Mouse (Mus musculus) ES-Bruce4 (cell line): Measurements from ENCODE around the gene Cfap57.
"Not testable (repeated sequence)": the region's sequence is repeated elsewhere in the genome, so short reads cannot be mapped to it uniquely, and the experiment has no call there.

ENCODE experiments used
- CTCF ChIP-seq: IDR thresholded peaks from one replicate; pipeline ENCODE4 v1.8.1; 2011; ENCODE audit warnings: low read depth, low read length
- EP300 ChIP-seq: IDR thresholded peaks from 2 replicates; pipeline ENCODE4 v1.6.1; 2011; ENCODE audit warnings: low read depth, low read length; ENCODE audit not compliant: insufficient read depth
- POLR2A ChIP-seq: IDR thresholded peaks from one replicate; pipeline ENCODE4 v1.8.1; 2011; ENCODE audit warnings: low read length; ENCODE audit not compliant: insufficient read depth

- TF ChIP-seq EP300, CTCF, POLR2A: not testable (repeated sequence)
Measured at GRCm38 (mm10) chr4:118507171-118507570, 113.4 kb downstream of the Cfap57 start.
